Mouse (Mus musculus) midbrain, embryonic 11.5 days (tissue): Measurements from ENCODE around the gene Slmap. TPM values are rescaled to one million over a fixed set of nuclear protein-coding genes. Genes with fewer than 3 reads are reported as not detected.
"Not testable (repeated sequence)": the region's sequence is repeated elsewhere in the genome, so short reads cannot be mapped to it uniquely, and the experiment has no call there.

Source experiments
- ATAC-seq: fragments of 200-750 bp; cut with Nextera tagmentation; 2 replicates; pipeline ENCODE4 v1.8.0; 2017; ENCODE audit warnings: moderate TSS enrichment, moderate library complexity; ENCODE audit not compliant: low FRiP score
- DNase-seq: peaks from one replicate; pipeline ENCODE4 v3.0.0; 2015; ENCODE audit warnings: low spot score; ENCODE audit errors: missing footprints
- H3K27ac ChIP-seq: fragments of 300-500 bp; sonication (generic); 2 replicates; pipeline ENCODE4 v1.5.1; 2014; ENCODE audit warnings: low read depth, low read length
- H3K27me3 ChIP-seq: fragments of 300-500 bp; sonication (generic); 2 replicates; pipeline ENCODE4 v1.6.1; 2014; ENCODE audit warnings: mild to moderate bottlenecking, low read length, moderate library complexity, mixed read lengths; ENCODE audit not compliant: control insufficient read depth, insufficient read depth
- H3K36me3 ChIP-seq: fragments of 300-500 bp; sonication (generic); 2 replicates; pipeline ENCODE4 v1.6.1; 2014; ENCODE audit warnings: mild to moderate bottlenecking, low read length, moderate library complexity, mixed read lengths; ENCODE audit not compliant: control insufficient read depth, insufficient read depth
- H3K4me1 ChIP-seq: fragments of 300-500 bp; sonication (generic); 2 replicates; pipeline ENCODE4 v1.6.1; 2014; ENCODE audit warnings: low read length; ENCODE audit not compliant: control insufficient read depth, insufficient read depth
- H3K4me2 ChIP-seq: fragments of 300-500 bp; sonication (generic); 2 replicates; pipeline ENCODE4 v1.6.1; 2014; ENCODE audit warnings: mild to moderate bottlenecking, moderate library complexity
- H3K4me3 ChIP-seq: fragments of 300-500 bp; sonication (generic); 2 replicates; pipeline ENCODE4 v1.5.1; 2014; ENCODE audit warnings: low read depth, low read length
- H3K9ac ChIP-seq: fragments of 300-500 bp; sonication (generic); 2 replicates; pipeline ENCODE4 v1.6.1; 2014; ENCODE audit warnings: low read length
- H3K9me3 ChIP-seq: fragments of 300-500 bp; sonication (generic); 2 replicates; pipeline ENCODE4 v1.6.1; 2016; ENCODE audit warnings: low read length; ENCODE audit not compliant: control insufficient read depth
- WGBS: fragments of 180-500 bp; shearing (Covaris S2); extraction: QIAGEN DNeasy Blood & Tissue Kit; methylation state at CpG from one replicate; pipeline ENCODE4 v1.1.7; 2014; 5-methylcytosine and 5-hydroxymethylcytosine counted together
- polyA plus RNA-seq: library from polyadenylated mRNA; unstranded; fragments of >200 nt; fragmentation: Nextera tagmentation; extraction: Ambion mirVana; gene quantifications from 2 replicates; pipeline ENCODE4 v1.2.1, GENCODE M21; 2014

The Slmap gene
- polyA plus RNA-seq, 1 experiment from 2014 or later, result 21.3 TPM

- Histone ChIP-seq H3K27me3 (no peaks in the 10 kb centered on the region), H3K4me1 (no peaks in the 10 kb centered on the region), H3K36me3 (no peaks in the 10 kb centered on the region), H3K9me3 (no peaks in the 10 kb centered on the region), H3K4me2 (no peak overlapping the region), H3K9ac (no peak overlapping the region), H3K27ac (no peak overlapping the region), H3K4me3 (no peak overlapping the region)
- 95% methylated on average over 2 of the region's 2 CpGs for WGBS
- no peak for ATAC-seq
- no peak for DNase-seq
These were observed 11.6 kb downstream of the Slmap start for GRCm38 (mm10) chr14:26523082-26523481.

- DNase-seq (no peak), ATAC-seq (no peak)
- H3K9me3 ChIP-seq, result no peaks in the 10 kb centered on the region
- no peak overlapping the region for H3K9ac ChIP-seq
- no peak overlapping the region for H3K27ac ChIP-seq
- no peaks in the 10 kb centered on the region for H3K36me3 ChIP-seq
- WGBS, result 97% methylated on average over 4 of the region's 4 CpGs
- no peak overlapping the region for H3K4me2 ChIP-seq
- no peaks in the 10 kb centered on the region for H3K27me3 ChIP-seq
- H3K4me3 ChIP-seq, result no peak overlapping the region
- H3K4me1 ChIP-seq, result no peaks in the 10 kb centered on the region
These were observed 14.9 kb downstream of the Slmap start for GRCm38 (mm10) chr14:26519831-26520230.

GRCm38 (mm10) chr14:26517843-26518242 is 16.9 kb downstream of the Slmap start:
- Histone ChIP-seq H3K27ac (no peak overlapping the region), H3K27me3 (no peaks in the 10 kb centered on the region), H3K9me3 (no peaks in the 10 kb centered on the region), H3K36me3 (no peaks in the 10 kb centered on the region), H3K9ac (no peak overlapping the region), H3K4me1 (peaks cover 3% of the 10 kb centered on the region; the same call in 1 of the 2 replicates), H3K4me2 (no peak overlapping the region), H3K4me3 (no peak overlapping the region)
- no peak for ATAC-seq
- no peak for DNase-seq
- WGBS, result 92% methylated on average over 4 of the region's 4 CpGs

GRCm38 (mm10) chr14:26516232-26516631 is 18.5 kb downstream of the Slmap start:
- 89% methylated on average over 2 of the region's 2 CpGs for WGBS
- H3K36me3 ChIP-seq, H3K27me3 ChIP-seq, H3K9me3 ChIP-seq, ATAC-seq, H3K4me3 ChIP-seq, H3K4me1 ChIP-seq, H3K4me2 ChIP-seq, DNase-seq, H3K27ac ChIP-seq, H3K9ac ChIP-seq: not testable (repeated sequence)

- no peak for ATAC-seq
- no peak for DNase-seq
These were observed 18.9 kb downstream of the Slmap start for GRCm38 (mm10) chr14:26515802-26516201.

GRCm38 (mm10) chr14:26510545-26510944 is 24.2 kb downstream of the Slmap start:
- no peak overlapping the region for H3K4me3 ChIP-seq
- no peaks in the 10 kb centered on the region for H3K9me3 ChIP-seq
- WGBS, result 96% methylated on average over 2 of the region's 2 CpGs
- H3K4me1 ChIP-seq, result peaks cover 3% of the 10 kb centered on the region; the same call in 1 of the 2 replicates
- no peaks in the 10 kb centered on the region for H3K27me3 ChIP-seq
- no peak overlapping the region for H3K4me2 ChIP-seq
- no peak overlapping the region for H3K9ac ChIP-seq
- ATAC-seq, result no peak
- H3K27ac ChIP-seq, result no peak overlapping the region
- no peak for DNase-seq
- H3K36me3 ChIP-seq, result no peaks in the 10 kb centered on the region

More at GRCm38 (mm10) chr14:26515802-26516201, 18.9 kb downstream of the Slmap start:
- no peaks in the 10 kb centered on the region for H3K9me3 ChIP-seq
- no peaks in the 10 kb centered on the region for H3K27me3 ChIP-seq
- WGBS, result 84% methylated on average over 9 of the region's 9 CpGs
- peaks cover 3% of the 10 kb centered on the region; the same call in 1 of the 2 replicates for H3K4me1 ChIP-seq
- no peak overlapping the region for H3K27ac ChIP-seq
- no peak overlapping the region for H3K4me2 ChIP-seq
- H3K9ac ChIP-seq, result no peak overlapping the region
- no peak overlapping the region for H3K4me3 ChIP-seq
- no peaks in the 10 kb centered on the region for H3K36me3 ChIP-seq

GRCm38 (mm10) chr14:26508150-26508549 is 26.6 kb downstream of the Slmap start:
- DNase-seq (no peak), ATAC-seq (no peak)
- WGBS, result 93% methylated on average over 6 of the region's 6 CpGs
- H3K27me3 ChIP-seq, result no peaks in the 10 kb centered on the region
- H3K4me1 ChIP-seq, result no peaks in the 10 kb centered on the region
- no peaks in the 10 kb centered on the region for H3K36me3 ChIP-seq
- H3K9me3 ChIP-seq, result no peaks in the 10 kb centered on the region
- H3K4me3 ChIP-seq, result no peak overlapping the region
- H3K27ac ChIP-seq, result no peak overlapping the region
- H3K4me2 ChIP-seq, result no peak overlapping the region
- no peak overlapping the region for H3K9ac ChIP-seq

- H3K9ac ChIP-seq, result no peak overlapping the region
- H3K4me2 ChIP-seq, result no peak overlapping the region
- ATAC-seq, result no peak
- H3K36me3 ChIP-seq, result no peaks in the 10 kb centered on the region
- H3K4me3 ChIP-seq, result no peak overlapping the region
- 82% methylated on average over 4 of the region's 4 CpGs for WGBS
- no peak overlapping the region for H3K27ac ChIP-seq
- H3K27me3 ChIP-seq, result no peaks in the 10 kb centered on the region
- no peaks in the 10 kb centered on the region for H3K4me1 ChIP-seq
- no peaks in the 10 kb centered on the region for H3K9me3 ChIP-seq
- no peak for DNase-seq
These were observed 27.4 kb downstream of the Slmap start for GRCm38 (mm10) chr14:26507361-26507760.

- Histone ChIP-seq H3K9ac (no peak overlapping the region), H3K4me3 (no peak overlapping the region), H3K9me3 (no peaks in the 10 kb centered on the region), H3K4me2 (no peak overlapping the region), H3K27me3 (no peaks in the 10 kb centered on the region), H3K27ac (no peak overlapping the region), H3K4me1 (no peaks in the 10 kb centered on the region), H3K36me3 (no peaks in the 10 kb centered on the region)
- ATAC-seq, result no peak
- 93% methylated on average over 4 of the region's 4 CpGs for WGBS
- DNase-seq, result no peak
These were observed 30.2 kb downstream of the Slmap start for GRCm38 (mm10) chr14:26504541-26504940.
